Mouse (Mus musculus): ENCODE results near the gene Tet1. TPM values are rescaled to one million over a fixed set of nuclear protein-coding genes. Genes with fewer than 3 reads are reported as not detected.
A peak's percentile ranks its signal among the peaks of the same experiment; 100 is the strongest.
"Not testable (repeated sequence)": the region's sequence is repeated elsewhere in the genome, so short reads cannot be mapped to it uniquely, and the experiment has no call there.

Gene Tet1
- 10 to 100 TPM; 13.0 to 18.6 (median 15.2) TPM for total RNA-seq (2022)

GRCm38 (mm10) chr10:62908896-62909295 lies at the start of gene Tet1:
TSS of gene Tet1 (minus strand) at chr10:62908996.
- not testable (repeated sequence) for DNase-seq (ENCODE audit: low spot score in 2 of 2)

- no peak for DNase-seq (ENCODE audit: low spot score in 2 of 2)
These were observed 39.8 kb upstream of the Tet1 start for GRCm38 (mm10) chr10:62948551-62948950.

- peak; percentile 56 to 66 for DNase-seq (ENCODE audit: low spot score in 2 of 2)
These were observed 38.1 kb upstream of the Tet1 start, which contains the start of gene Dna2 for GRCm38 (mm10) chr10:62946738-62947471. TSS of gene Dna2 (plus strand) at chr10:62947026.

GRCm38 (mm10) chr10:62944975-62945580 lies 36.3 kb upstream of the Tet1 start:
- DNase-seq (ENCODE audit: low spot score in 2 of 2): no peak

- no peak for DNase-seq (ENCODE audit: low spot score in 2 of 2)
These were observed 23.6 kb upstream of the Tet1 start for GRCm38 (mm10) chr10:62932381-62932780.

- no peak for DNase-seq (ENCODE audit: low spot score in 2 of 2)
These were observed 15.4 kb upstream of the Tet1 start for GRCm38 (mm10) chr10:62924096-62924635.

- DNase-seq (ENCODE audit: low spot score in 2 of 2): no peak
These were observed 12.0 kb upstream of the Tet1 start for GRCm38 (mm10) chr10:62920766-62921156.

- peak; percentile 86 to 89 for DNase-seq (ENCODE audit: low spot score in 2 of 2)
These were observed 11.3 kb upstream of the Tet1 start, which contains the start of gene Slc25a16 for GRCm38 (mm10) chr10:62919925-62920765. TSS of gene Slc25a16 (plus strand) at chr10:62920633.

- no peak for DNase-seq (ENCODE audit: low spot score in 2 of 2)
These were observed 10.2 kb upstream of the Tet1 start for GRCm38 (mm10) chr10:62918985-62919384.

- DNase-seq (ENCODE audit: low spot score in 2 of 2): no peak
These were observed 2.3 kb upstream of the Tet1 start for GRCm38 (mm10) chr10:62911120-62911519.

- no peak for DNase-seq (ENCODE audit: low spot score in 2 of 2)
These were observed 2.5 kb downstream of the Tet1 start for GRCm38 (mm10) chr10:62906336-62906735.

- no peak for DNase-seq (ENCODE audit: low spot score in 2 of 2)
These were observed 6.0 kb downstream of the Tet1 start for GRCm38 (mm10) chr10:62902829-62903228.

GRCm38 (mm10) chr10:62901826-62902225 lies 7.0 kb downstream of the Tet1 start:
- no peak for DNase-seq (ENCODE audit: low spot score in 2 of 2)

GRCm38 (mm10) chr10:62900144-62900543 lies 8.7 kb downstream of the Tet1 start:
- DNase-seq (ENCODE audit: low spot score in 2 of 2): no peak

GRCm38 (mm10) chr10:62898061-62898460 lies 10.7 kb downstream of the Tet1 start:
- no peak for DNase-seq (ENCODE audit: low spot score in 2 of 2)

GRCm38 (mm10) chr10:62897437-62897836 lies 11.4 kb downstream of the Tet1 start:
- no peak for DNase-seq (ENCODE audit: low spot score in 2 of 2)

GRCm38 (mm10) chr10:62896774-62897173 lies 12.0 kb downstream of the Tet1 start:
- DNase-seq (ENCODE audit: low spot score in 2 of 2): no peak

GRCm38 (mm10) chr10:62896035-62896434 lies 12.8 kb downstream of the Tet1 start:
- DNase-seq (ENCODE audit: low spot score in 2 of 2): no peak

- DNase-seq (ENCODE audit: low spot score in 2 of 2): no peak
These were observed 13.4 kb downstream of the Tet1 start for GRCm38 (mm10) chr10:62895386-62895785.

GRCm38 (mm10) chr10:62894447-62894846 lies 14.3 kb downstream of the Tet1 start:
- no peak for DNase-seq (ENCODE audit: low spot score in 2 of 2)

- no peak for DNase-seq (ENCODE audit: low spot score in 2 of 2)
These were observed 15.4 kb downstream of the Tet1 start for GRCm38 (mm10) chr10:62893356-62893884.
